Mouse (Mus musculus) liver, postnatal 0 days (tissue): ENCODE results near the gene Cdc42ep5.

Experiments used
- CTCF ChIP-seq: sonication (generic); IDR thresholded peaks from 2 replicates; pipeline ENCODE4 v1.5.1; 2016; ENCODE audit warnings: antibody characterized with exemption, low read depth
- EP300 ChIP-seq: IDR thresholded peaks from 2 replicates; pipeline ENCODE4 v1.6.1; 2016; ENCODE audit warnings: antibody characterized with exemption, low read depth, mild to moderate bottlenecking

DNA sequence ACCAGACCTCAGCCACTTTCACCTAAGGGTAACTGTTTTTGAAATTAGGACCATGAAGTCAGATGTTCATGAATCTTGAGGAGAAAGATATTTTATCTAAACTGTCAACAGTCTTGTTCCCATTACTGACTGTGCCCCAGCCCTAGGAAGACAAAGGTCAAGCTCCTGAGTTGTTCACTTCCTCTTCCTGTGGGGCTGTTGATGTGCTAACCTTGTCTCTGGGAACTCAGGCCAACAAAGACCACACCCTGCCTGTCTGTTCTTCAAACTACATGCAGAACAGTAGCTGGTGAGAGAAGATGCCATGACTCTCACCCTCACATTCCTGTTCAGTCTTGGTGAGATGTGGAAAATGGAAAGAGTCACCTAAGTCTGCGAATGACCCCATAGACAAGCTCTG, 42.5 kb upstream of the Cdc42ep5 start:
- TF ChIP-seq CTCF, result no peak
- no peak for TF ChIP-seq EP300
